Mouse (Mus musculus): ENCODE results near the gene Rhox1. TPM values are rescaled to one million over a fixed set of nuclear protein-coding genes. Genes with fewer than 3 reads are reported as not detected.
A peak's percentile ranks its signal among the peaks of the same experiment; 100 is the strongest.
"Not testable (repeated sequence)": the region's sequence is repeated elsewhere in the genome, so short reads cannot be mapped to it uniquely, and the experiment has no call there.

Rhox1 gene
- polyA plus RNA-seq (2015; fragmentation: Nextera tagmentation; extraction: Ambion mirVana): not detected in 2 replicates

GRCm38 (mm10) chrX:37222158-37222557 is at the start of gene Rhox1:
TSS of gene Rhox1 (minus strand) at chrX:37222258.
- H3K36me3 ChIP-seq; H3K9ac ChIP-seq (replicated peaks); H3K4me2 ChIP-seq; H3K27ac ChIP-seq (replicated peaks); H3K9me3 ChIP-seq (replicated peaks); H3K4me1 ChIP-seq; H3K27me3 ChIP-seq (replicated peaks); ATAC-seq (ENCODE audit: low FRiP score); H3K4me3 ChIP-seq (replicated peaks): not testable (repeated sequence)
- WGBS: 82% methylated on average over 1 of the region's 1 CpGs

DNA sequence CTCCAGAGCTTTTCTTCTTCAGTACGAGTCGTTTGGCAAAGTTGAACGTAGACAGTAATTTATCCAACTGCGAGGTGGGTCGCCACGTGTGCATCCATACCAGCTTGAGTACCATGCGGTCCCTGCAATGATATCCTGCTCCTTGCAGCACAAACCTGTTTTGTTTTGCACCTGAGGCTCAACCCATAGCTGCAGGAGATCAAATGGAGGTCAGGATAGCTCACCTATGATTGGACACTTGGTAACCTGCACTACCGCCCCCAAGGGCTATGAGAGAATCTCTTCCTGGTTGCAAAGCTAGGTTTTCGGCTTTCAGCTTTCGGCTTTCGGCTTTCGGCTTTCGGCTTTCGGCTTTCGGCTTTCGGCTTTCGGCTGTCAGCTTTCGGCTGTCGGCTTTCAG is 43.0 kb upstream of the Rhox1 start, which contains the start of gene Rhox4a:
Rhox4a (plus strand) TSS at position 301 of the 400 bp plus-strand sequence.
- not testable (repeated sequence) for H3K4me2 ChIP-seq; H3K4me1 ChIP-seq; H3K27ac ChIP-seq (replicated peaks); ATAC-seq (ENCODE audit: low FRiP score); H3K9me3 ChIP-seq (replicated peaks); H3K4me3 ChIP-seq (replicated peaks); H3K36me3 ChIP-seq; H3K9ac ChIP-seq (replicated peaks); H3K27me3 ChIP-seq (replicated peaks)
- 96% methylated on average over 11 of the region's 19 CpGs for WGBS

DNA sequence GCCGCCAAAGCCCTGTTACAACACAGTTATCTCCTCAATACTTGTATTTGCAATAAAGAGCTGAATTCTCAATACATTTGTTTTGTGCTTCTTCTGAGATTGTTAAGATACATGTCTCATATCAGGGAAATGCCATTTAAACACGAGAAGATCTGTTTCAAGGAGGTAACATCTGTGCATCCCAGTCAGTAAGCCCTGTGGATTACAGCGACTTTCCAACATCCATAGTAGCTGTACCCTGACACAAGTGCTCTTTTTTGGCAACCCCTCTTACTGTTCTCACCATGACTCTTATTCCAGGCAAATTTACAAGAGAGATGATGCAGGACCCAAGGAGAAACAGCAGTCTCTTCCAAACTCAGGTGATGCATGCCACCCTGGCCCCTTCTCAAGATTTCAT is 27.6 kb upstream of the Rhox1 start, which contains the start of gene Rhox3a:
Rhox3a (plus strand) TSS at position 301 of the 400 bp plus-strand sequence.
- H3K27me3 ChIP-seq (replicated peaks); H3K4me3 ChIP-seq (replicated peaks); H3K4me1 ChIP-seq; H3K4me2 ChIP-seq; H3K36me3 ChIP-seq; H3K9me3 ChIP-seq (replicated peaks); H3K9ac ChIP-seq (replicated peaks); ATAC-seq (ENCODE audit: low FRiP score); H3K27ac ChIP-seq (replicated peaks): not testable (repeated sequence)
- WGBS: 82% methylated on average over 1 of the region's 3 CpGs

GRCm38 (mm10) chrX:37244676-37245075 is 22.6 kb upstream of the Rhox1 start, which contains the start of gene Rhox2a:
TSS of gene Rhox2a (plus strand) at chrX:37244976.
- H3K27me3 ChIP-seq (replicated peaks); H3K9ac ChIP-seq (replicated peaks); H3K9me3 ChIP-seq (replicated peaks); H3K27ac ChIP-seq (replicated peaks); H3K4me3 ChIP-seq (replicated peaks); H3K4me2 ChIP-seq; H3K36me3 ChIP-seq; H3K4me1 ChIP-seq; ATAC-seq (ENCODE audit: low FRiP score): not testable (repeated sequence)
- no CpG with 5 or more reads among the region's 9 CpGs for WGBS

GRCm38 (mm10) chrX:37210941-37211340 is 11.1 kb downstream of the Rhox1 start, which contains the start of gene Gm9:
TSS of gene Gm9 (minus strand) at chrX:37211041.
- Histone ChIP-seq H3K4me1 (no peaks in the 10 kb centered on the region), H3K27ac (replicated peaks) (no peak within 1 kb of the TSS), H3K9me3 (replicated peaks) (no peaks in the 10 kb centered on the region), H3K4me3 (replicated peaks) (no peak within 1 kb of the TSS), H3K36me3 (no peaks in the 10 kb centered on the region), H3K4me2 (no peak within 1 kb of the TSS), H3K9ac (replicated peaks) (no peak within 1 kb of the TSS), H3K27me3 (replicated peaks) (no peaks in the 10 kb centered on the region)
- 90% methylated on average over 10 of the region's 10 CpGs for WGBS
- no peak for ATAC-seq (ENCODE audit: low FRiP score)

GRCm38 (mm10) chrX:37198676-37199075 is 23.4 kb downstream of the Rhox1 start:
- no peak overlapping the region for H3K9ac ChIP-seq (replicated peaks)
- H3K27me3 ChIP-seq (replicated peaks): no peaks in the 10 kb centered on the region
- no peaks in the 10 kb centered on the region for H3K9me3 ChIP-seq (replicated peaks)
- H3K4me2 ChIP-seq: no peak overlapping the region
- no peak overlapping the region for H3K4me3 ChIP-seq (replicated peaks)
- no peak overlapping the region for H3K27ac ChIP-seq (replicated peaks)
- ATAC-seq (ENCODE audit: low FRiP score): no peak
- 58% methylated on average over 8 of the region's 8 CpGs for WGBS
- H3K36me3 ChIP-seq: no peaks in the 10 kb centered on the region
- no peaks in the 10 kb centered on the region for H3K4me1 ChIP-seq

GRCm38 (mm10) chrX:37191744-37192379 is 30.2 kb downstream of the Rhox1 start:
- peak overlapping the region; percentile 84 for H3K27ac ChIP-seq (replicated peaks)
- peak overlapping the region; percentile 53 for H3K4me3 ChIP-seq (replicated peaks)
- no peaks in the 10 kb centered on the region for H3K9me3 ChIP-seq (replicated peaks)
- H3K4me1 ChIP-seq: peaks cover 16% of the 10 kb centered on the region; the same call in 1 of the 2 replicates
- no peaks in the 10 kb centered on the region for H3K27me3 ChIP-seq (replicated peaks)
- 23% methylated on average over 28 of the region's 28 CpGs for WGBS
- 0 out of 2 replicates have a peak, but pooled peaks cover 2% of the 10 kb centered on the region for H3K36me3 ChIP-seq
- peak; percentile 56 for ATAC-seq (ENCODE audit: low FRiP score)
- peak overlapping the region; percentile 57 for H3K4me2 ChIP-seq
- peak overlapping the region; percentile 51 for H3K9ac ChIP-seq (replicated peaks)

DNA sequence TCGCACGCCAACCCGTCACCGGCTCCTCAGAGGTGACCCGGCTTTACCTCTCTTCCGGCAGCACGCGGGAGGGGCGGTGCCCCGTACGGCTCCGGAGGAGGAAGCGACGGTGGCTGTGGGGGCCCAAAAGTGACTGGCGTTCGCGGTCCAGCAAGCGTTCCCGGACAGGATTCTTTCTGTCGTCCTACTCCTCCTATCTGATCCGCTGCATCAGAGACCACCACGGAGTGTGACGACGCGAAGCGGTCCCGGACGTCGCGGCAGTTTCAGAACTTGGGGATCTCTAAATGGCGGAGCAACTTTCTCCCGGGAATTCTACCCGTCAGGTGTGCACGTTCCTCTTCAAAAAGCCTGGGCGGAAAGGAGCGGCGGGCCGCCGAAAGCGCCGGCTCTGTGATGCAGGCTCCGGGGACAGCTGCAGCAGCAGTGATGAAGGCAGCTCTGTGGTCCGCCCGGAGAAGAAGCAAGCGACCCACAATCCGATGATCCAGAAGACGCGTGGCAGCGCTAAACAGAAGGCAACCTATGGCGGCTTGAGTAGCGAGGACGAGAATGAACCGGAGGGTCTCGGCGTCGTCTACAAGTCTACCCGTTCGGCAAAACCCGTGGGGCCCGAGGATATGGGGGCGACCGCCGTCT is 30.8 kb downstream of the Rhox1 start, which contains the start of the genes Ndufa1 and Rnf113a1:
Ndufa1 (minus strand) TSS at position 59 of the 639 bp plus-strand sequence.
Rnf113a1 (plus strand) TSS at position 141 of the 639 bp plus-strand sequence.
- Histone ChIP-seq H3K27me3 (replicated peaks) (no peaks in the 10 kb centered on the region), H3K4me1 (peaks cover 16% of the 10 kb centered on the region; the same call in 1 of the 2 replicates), H3K9ac (replicated peaks) (peak within 1 kb of the TSS; percentile 51), H3K27ac (replicated peaks) (peak within 1 kb of the TSS; percentile 84), H3K4me3 (replicated peaks) (peak within 1 kb of the TSS; percentile 53), H3K4me2 (peak within 1 kb of the TSS; percentile 57), H3K9me3 (replicated peaks) (no peaks in the 10 kb centered on the region), H3K36me3 (0 out of 2 replicates have a peak, but pooled peaks cover 2% of the 10 kb centered on the region)
- peak; percentile 92 for ATAC-seq (ENCODE audit: low FRiP score)
- WGBS: 20% methylated on average over 62 of the region's 63 CpGs

- Histone ChIP-seq H3K4me1 (peaks cover 16% of the 10 kb centered on the region; the same call in 1 of the 2 replicates), H3K27ac (replicated peaks) (peak overlapping the region; percentile 84), H3K4me2 (peak overlapping the region; percentile 57), H3K9me3 (replicated peaks) (no peaks in the 10 kb centered on the region), H3K36me3 (0 out of 2 replicates have a peak, but pooled peaks cover 2% of the 10 kb centered on the region), H3K4me3 (replicated peaks) (peak overlapping the region; percentile 53), H3K9ac (replicated peaks) (peak overlapping the region; percentile 51), H3K27me3 (replicated peaks) (no peaks in the 10 kb centered on the region)
- 24% methylated on average over 20 of the region's 20 CpGs for WGBS
- peak; percentile 57; the same call in 1 of the 2 replicates for ATAC-seq (ENCODE audit: low FRiP score)
These were observed 31.3 kb downstream of the Rhox1 start for GRCm38 (mm10) chrX:37190755-37191104.

GRCm38 (mm10) chrX:37184401-37184800 is 37.7 kb downstream of the Rhox1 start:
- H3K4me1 ChIP-seq; H3K36me3 ChIP-seq; ATAC-seq (ENCODE audit: low FRiP score); H3K27ac ChIP-seq (replicated peaks); H3K4me2 ChIP-seq; H3K4me3 ChIP-seq (replicated peaks); H3K9me3 ChIP-seq (replicated peaks); H3K27me3 ChIP-seq (replicated peaks); H3K9ac ChIP-seq (replicated peaks): not testable (repeated sequence)
- WGBS: 78% methylated on average over 8 of the region's 8 CpGs

DNA sequence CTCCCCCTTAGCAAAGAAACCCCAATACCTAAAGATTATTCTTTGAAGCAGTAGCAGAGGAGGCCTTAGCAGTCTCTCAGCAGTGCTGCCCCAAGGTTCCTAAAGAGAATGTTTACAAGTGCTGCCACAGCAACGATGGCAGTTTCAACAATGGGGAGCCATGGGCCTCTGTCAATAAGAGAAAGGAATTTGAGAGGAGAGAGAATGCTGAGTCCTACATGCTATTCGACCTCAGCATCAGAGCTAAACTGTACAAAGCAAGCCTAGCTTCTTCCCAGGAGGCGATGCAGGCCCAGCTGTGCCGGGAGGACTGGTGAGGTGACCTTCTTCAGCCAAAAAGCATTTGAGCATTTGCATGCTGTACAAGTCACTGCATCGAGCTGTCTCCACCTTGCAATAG is 53.3 kb downstream of the Rhox1 start, which contains the start of gene Akap14:
Akap14 (minus strand) TSS at position 101 of the 400 bp plus-strand sequence.
- Histone ChIP-seq H3K9me3 (replicated peaks) (no peaks in the 10 kb centered on the region), H3K27ac (replicated peaks) (no peak within 1 kb of the TSS), H3K4me1 (no peaks in the 10 kb centered on the region), H3K4me2 (no peak within 1 kb of the TSS), H3K4me3 (replicated peaks) (no peak within 1 kb of the TSS), H3K9ac (replicated peaks) (no peak within 1 kb of the TSS), H3K27me3 (replicated peaks) (no peaks in the 10 kb centered on the region), H3K36me3 (no peaks in the 10 kb centered on the region)
- ATAC-seq (ENCODE audit: low FRiP score): no peak
- WGBS: 49% methylated on average over 5 of the region's 5 CpGs

- no peak overlapping the region for H3K27ac ChIP-seq (replicated peaks)
- no peak overlapping the region for H3K4me2 ChIP-seq
- WGBS: 43% methylated on average over 3 of the region's 3 CpGs
- H3K9me3 ChIP-seq (replicated peaks): no peaks in the 10 kb centered on the region
- H3K36me3 ChIP-seq: no peaks in the 10 kb centered on the region
- H3K27me3 ChIP-seq (replicated peaks): no peaks in the 10 kb centered on the region
- no peak for ATAC-seq (ENCODE audit: low FRiP score)
- H3K9ac ChIP-seq (replicated peaks): no peak overlapping the region
- no peak overlapping the region for H3K4me3 ChIP-seq (replicated peaks)
- no peaks in the 10 kb centered on the region for H3K4me1 ChIP-seq
These were observed 55.0 kb downstream of the Rhox1 start for GRCm38 (mm10) chrX:37167085-37167484.
